Mouse (Mus musculus): ENCODE results near the gene B3gnt6. TPM values are rescaled to one million over a fixed set of nuclear protein-coding genes. Genes with fewer than 3 reads are reported as not detected.

The B3gnt6 gene
- polyA plus RNA-seq (2015; fragmentation: Illumina TruSeq; extraction: RNeasy Lipid Tissue Mini Kit (QIAGEN cat#74804); ENCODE audit: low read depth, low replicate concordance) = 0.24 TPM

GRCm38 (mm10) chr7:98199381-98199780 lies at the start of gene B3gnt6:
Gene B3gnt6, minus strand, starts transcription at chr7:98199481.

GRCm38 (mm10) chr7:98177929-98178559 lies 21.2 kb downstream of the B3gnt6 start, which contains the start of gene Capn5:
Gene Capn5, minus strand, starts transcription at chr7:98178274.

GRCm38 (mm10) chr7:98145402-98145801 lies 53.9 kb downstream of the B3gnt6 start, which contains the start of gene Omp:
Gene Omp, minus strand, starts transcription at chr7:98145502.

Other genes starting within 250 kb of the B3gnt6 start
- 12.1 TPM for gene Myo7a, start 80.0 kb downstream of the B3gnt6 start, polyA plus RNA-seq (2015; fragmentation: Illumina TruSeq; extraction: RNeasy Lipid Tissue Mini Kit (QIAGEN cat#74804); ENCODE audit: low read depth, low replicate concordance)
- gene Omp, start 54.0 kb downstream of the B3gnt6 start, polyA plus RNA-seq (2015; fragmentation: Illumina TruSeq; extraction: RNeasy Lipid Tissue Mini Kit (QIAGEN cat#74804); ENCODE audit: low read depth, low replicate concordance) = 0.48 TPM
- gene Capn5, start 21.2 kb downstream of the B3gnt6 start, polyA plus RNA-seq (2015; fragmentation: Illumina TruSeq; extraction: RNeasy Lipid Tissue Mini Kit (QIAGEN cat#74804); ENCODE audit: low read depth, low replicate concordance) = 23.4 TPM
- gene Acer3, start 121.7 kb upstream of the B3gnt6 start, polyA plus RNA-seq (2015; fragmentation: Illumina TruSeq; extraction: RNeasy Lipid Tissue Mini Kit (QIAGEN cat#74804); ENCODE audit: low read depth, low replicate concordance) = 16.2 TPM
- 2.1 TPM for gene Tsku, start 161.8 kb upstream of the B3gnt6 start, polyA plus RNA-seq (2015; fragmentation: Illumina TruSeq; extraction: RNeasy Lipid Tissue Mini Kit (QIAGEN cat#74804); ENCODE audit: low read depth, low replicate concordance)
- not detected for gene Gucy2d, start 240.9 kb upstream of the B3gnt6 start, polyA plus RNA-seq (2015; fragmentation: Illumina TruSeq; extraction: RNeasy Lipid Tissue Mini Kit (QIAGEN cat#74804); ENCODE audit: low read depth, low replicate concordance)

All from brain, adult 10 weeks (tissue).